Mouse (Mus musculus) forebrain, embryonic 10.5 days (tissue): ENCODE results near the gene Stk26. TPM values are rescaled to one million over a fixed set of nuclear protein-coding genes. Genes with fewer than 3 reads are reported as not detected.

ENCODE experiments used
- DNase-seq: peaks from one replicate; pipeline ENCODE4 v3.0.0-alpha.2; 2017; ENCODE audit warnings: low spot score; ENCODE audit errors: extremely low spot score
- H3K27ac ChIP-seq: fragments of 300-500 bp; sonication (generic); 2 replicates; pipeline ENCODE4 v1.5.1; 2016; ENCODE audit warnings: mild to moderate bottlenecking
- H3K27me3 ChIP-seq: fragments of 300-500 bp; sonication (generic); 2 replicates; pipeline ENCODE4 v1.6.1; 2016; ENCODE audit warnings: mild to moderate bottlenecking; ENCODE audit not compliant: poor library complexity, severe bottlenecking
- H3K36me3 ChIP-seq: fragments of 300-500 bp; sonication (generic); replicated peaks from 2 replicates; pipeline ENCODE4 v1.6.1; 2016; ENCODE audit warnings: mild to moderate bottlenecking, moderate library complexity
- H3K4me1 ChIP-seq: fragments of 300-500 bp; sonication (generic); 2 replicates; pipeline ENCODE4 v1.6.1; 2016
- H3K4me3 ChIP-seq: fragments of 300-500 bp; sonication (generic); 2 replicates; pipeline ENCODE4 v1.5.1; 2016; ENCODE audit warnings: mild to moderate bottlenecking, moderate library complexity
- H3K9me3 ChIP-seq: fragments of 300-500 bp; sonication (generic); 2 replicates; pipeline ENCODE4 v1.6.1; 2016; ENCODE audit warnings: mild to moderate bottlenecking, moderate library complexity
- WGBS: fragments of 180-500 bp; shearing (Covaris S2); methylation state at CpG from one replicate; pipeline ENCODE4 v1.1.7; 2016; 5-methylcytosine and 5-hydroxymethylcytosine counted together
- polyA plus RNA-seq: library from polyadenylated mRNA; unstranded; fragments of >200 nt; fragmentation: Nextera tagmentation; extraction: Ambion mirVana; gene quantifications from 2 replicates; pipeline ENCODE4 v1.2.1, GENCODE M21; 2016

Gene Stk26
- polyA plus RNA-seq, 1 experiment from 2014 or later: 5.8 TPM

DNA sequence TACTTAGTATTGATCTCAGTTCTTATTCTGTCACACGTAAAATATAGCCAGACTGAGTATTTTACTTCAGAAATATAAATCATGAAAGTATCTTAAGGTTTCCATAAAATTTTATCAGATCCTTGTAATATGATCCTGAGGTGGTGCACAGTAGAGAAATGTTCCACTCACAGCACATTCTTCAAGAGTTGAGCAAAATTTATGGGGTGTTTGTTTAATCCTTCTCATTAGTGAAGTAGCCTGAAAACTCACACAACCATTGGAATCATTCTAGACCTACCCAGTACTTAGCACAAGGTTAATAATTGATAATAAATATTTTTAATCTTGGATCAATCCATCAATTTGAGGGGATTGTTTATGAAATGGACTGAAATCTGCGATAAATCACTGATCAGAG lies 22.9 kb downstream of the Stk26 start:
- H3K27ac ChIP-seq: no peak overlapping the region
- WGBS: 77% methylated on average over 2 of the region's 2 CpGs

DNA sequence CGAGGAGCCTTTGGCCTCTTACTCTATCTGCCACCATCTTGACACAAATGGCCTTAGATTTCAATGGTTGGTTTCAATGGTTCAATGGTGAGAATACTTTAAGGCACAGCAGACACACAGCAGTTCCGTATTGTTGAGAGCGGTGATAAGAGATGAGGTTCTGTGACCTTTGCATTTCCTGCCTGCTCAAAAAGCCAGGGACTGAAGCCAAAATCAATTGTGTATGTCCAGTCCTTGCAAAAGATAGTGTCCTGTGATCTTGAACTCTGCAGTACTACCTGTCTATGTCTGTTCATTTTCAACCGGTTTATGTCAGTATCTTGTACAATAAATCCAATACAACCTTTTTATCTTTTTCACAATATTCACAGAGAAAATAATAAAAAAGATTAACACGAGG lies 23.9 kb downstream of the Stk26 start:
- Histone ChIP-seq H3K27me3 (peaks cover 27% of the 10 kb centered on the region), H3K4me3 (no peak overlapping the region), H3K27ac (no peak overlapping the region), H3K9me3 (no peaks in the 10 kb centered on the region), H3K4me1 (no peaks in the 10 kb centered on the region), H3K36me3 (no peaks in the 10 kb centered on the region)
- 83% methylated on average over 5 of the region's 5 CpGs for WGBS
- no peak for DNase-seq

More for the DNA sequence above, 22.9 kb downstream of the Stk26 start:
- H3K9me3 ChIP-seq: no peaks in the 10 kb centered on the region
- no peak overlapping the region for H3K4me3 ChIP-seq
- DNase-seq: no peak
- H3K27me3 ChIP-seq: peaks cover 27% of the 10 kb centered on the region
- H3K4me1 ChIP-seq: no peaks in the 10 kb centered on the region
- H3K36me3 ChIP-seq: no peaks in the 10 kb centered on the region

DNA sequence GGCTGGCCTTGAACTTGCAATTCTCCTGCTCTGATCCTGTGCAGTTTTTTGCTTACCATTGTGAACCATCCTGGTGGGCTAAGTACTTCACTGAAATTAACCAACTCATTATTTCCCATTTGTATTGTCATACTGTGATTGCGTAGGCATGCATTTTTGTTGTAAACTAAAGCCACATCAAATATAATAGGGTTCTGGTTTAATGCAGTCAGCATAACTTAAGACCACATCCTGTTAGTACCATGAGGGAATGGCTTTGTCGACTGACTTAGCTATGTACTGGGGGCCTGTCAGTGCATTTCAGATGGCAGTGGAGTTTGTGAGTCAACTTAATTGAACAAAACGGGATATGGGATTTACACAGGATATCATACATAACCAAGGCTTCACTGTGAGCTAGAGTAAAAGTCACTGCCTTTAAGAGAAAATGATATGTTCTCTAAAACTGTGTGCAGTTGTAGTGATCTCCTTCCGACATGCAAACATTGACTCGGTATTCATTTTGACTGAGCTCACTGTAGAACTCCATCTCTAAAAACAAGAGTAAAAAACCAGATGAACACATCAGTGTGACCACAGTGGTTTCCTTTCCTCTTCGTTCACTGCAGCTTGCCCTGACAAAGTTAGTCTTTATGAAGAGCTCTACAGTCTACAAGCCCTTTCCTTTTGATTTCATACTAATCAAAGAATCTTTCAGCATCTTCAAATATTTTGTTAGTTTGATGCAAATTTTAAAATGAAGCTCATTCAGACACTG lies 33.6 kb downstream of the Stk26 start:
- no peaks in the 10 kb centered on the region for H3K9me3 ChIP-seq
- DNase-seq: no peak
- H3K4me3 ChIP-seq: no peak overlapping the region
- no peaks in the 10 kb centered on the region for H3K4me1 ChIP-seq
- no peak overlapping the region for H3K27ac ChIP-seq
- WGBS: 89% methylated on average over 6 of the region's 6 CpGs
- peaks cover 14% of the 10 kb centered on the region for H3K27me3 ChIP-seq
- no peaks in the 10 kb centered on the region for H3K36me3 ChIP-seq

DNA sequence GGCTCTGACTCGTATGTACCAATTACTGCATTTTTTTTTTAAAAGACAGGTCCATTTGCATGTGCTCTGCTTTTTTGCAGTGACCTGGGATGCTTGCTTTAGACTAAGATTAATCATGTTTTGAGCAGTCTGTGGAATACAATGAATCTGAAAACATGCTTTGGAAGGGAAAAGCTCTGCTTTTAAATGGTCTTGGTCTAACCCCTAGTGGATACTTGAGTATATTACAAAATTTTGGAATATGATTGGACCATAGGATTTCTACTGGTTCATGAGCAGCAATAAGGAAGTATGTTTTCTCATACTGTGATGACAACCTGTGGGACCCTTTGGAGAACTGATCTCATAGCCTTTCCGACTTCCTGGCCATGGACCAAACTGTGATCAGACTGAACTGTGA lies 47.2 kb downstream of the Stk26 start:
- H3K9me3 ChIP-seq: no peaks in the 10 kb centered on the region
- WGBS: 85% methylated on average over 2 of the region's 2 CpGs
- no peaks in the 10 kb centered on the region for H3K4me1 ChIP-seq
- H3K4me3 ChIP-seq: no peak overlapping the region
- H3K27me3 ChIP-seq: no peaks in the 10 kb centered on the region
- no peak overlapping the region for H3K27ac ChIP-seq
- DNase-seq: no peak
- H3K36me3 ChIP-seq: no peaks in the 10 kb centered on the region

DNA sequence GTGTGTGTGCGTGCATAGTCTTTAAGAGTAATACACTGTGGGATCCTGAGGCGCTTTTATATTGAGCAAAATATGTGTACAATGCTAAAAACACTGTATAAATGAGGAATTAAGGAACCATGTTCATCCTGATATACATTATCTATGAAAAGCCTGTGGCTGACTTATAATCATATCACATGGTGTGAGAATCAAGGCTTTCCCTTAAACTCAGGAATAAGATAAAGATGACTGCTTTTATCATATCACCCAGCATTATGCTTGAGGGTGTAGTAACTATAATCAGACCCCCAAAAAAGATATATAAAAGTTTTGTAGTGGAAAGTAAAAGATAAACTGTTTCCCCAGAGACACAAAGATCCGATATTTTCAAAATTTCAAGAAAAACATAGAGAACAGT lies 62.6 kb downstream of the Stk26 start:
- H3K36me3 ChIP-seq: no peaks in the 10 kb centered on the region
- no peaks in the 10 kb centered on the region for H3K4me1 ChIP-seq
- no peaks in the 10 kb centered on the region for H3K9me3 ChIP-seq
- no peak for DNase-seq
- WGBS: 92% methylated on average over 3 of the region's 3 CpGs
- peaks cover 24% of the 10 kb centered on the region for H3K27me3 ChIP-seq
- no peak overlapping the region for H3K27ac ChIP-seq
- H3K4me3 ChIP-seq: no peak overlapping the region

DNA sequence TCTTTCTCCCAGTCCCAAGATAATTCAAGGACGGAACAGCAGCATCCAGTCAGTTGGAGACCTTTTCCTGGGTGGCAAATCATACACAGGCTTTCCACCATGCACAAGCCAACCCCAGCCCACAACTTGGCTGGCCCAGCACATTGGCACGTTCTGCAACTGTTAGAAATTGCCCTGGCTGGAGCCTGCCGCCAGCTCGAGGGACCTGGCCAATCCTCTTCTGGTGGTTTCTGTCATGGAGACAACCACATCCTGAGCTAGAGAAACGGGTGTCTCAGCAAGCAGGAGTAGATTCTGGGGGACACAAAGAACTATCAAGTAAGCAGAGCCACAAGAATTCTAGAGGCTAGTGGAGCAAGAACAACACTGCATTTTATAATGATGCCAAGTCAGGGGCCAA lies 69.1 kb downstream of the Stk26 start:
- Histone ChIP-seq H3K9me3 (no peaks in the 10 kb centered on the region), H3K4me1 (no peaks in the 10 kb centered on the region), H3K27me3 (peaks cover 22% of the 10 kb centered on the region), H3K36me3 (no peaks in the 10 kb centered on the region), H3K27ac (no peak overlapping the region), H3K4me3 (no peak overlapping the region)
- WGBS: 86% methylated on average over 5 of the region's 5 CpGs
- no peak for DNase-seq

DNA sequence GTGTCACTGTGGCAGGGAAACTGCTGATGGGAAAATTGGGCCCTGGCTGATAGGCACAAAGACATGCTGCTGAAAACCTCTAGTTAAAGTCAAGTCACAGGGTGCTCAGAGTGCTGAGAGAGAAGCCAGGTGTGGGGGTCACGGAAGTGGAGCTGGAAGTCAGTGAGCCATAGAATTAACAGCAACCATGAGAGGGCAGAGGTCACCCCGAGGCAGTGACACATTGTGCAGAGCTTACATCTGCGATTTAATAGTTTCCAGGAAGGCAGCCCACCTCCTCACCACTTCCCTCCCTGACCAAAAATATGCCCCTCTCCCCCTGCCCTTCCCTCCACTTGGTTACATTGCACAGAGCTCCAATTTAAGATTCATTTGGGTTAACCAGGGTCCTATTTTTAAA lies 76.5 kb downstream of the Stk26 start:
- no peak overlapping the region for H3K4me3 ChIP-seq
- no peaks in the 10 kb centered on the region for H3K4me1 ChIP-seq
- no peaks in the 10 kb centered on the region for H3K9me3 ChIP-seq
- peaks cover 26% of the 10 kb centered on the region for H3K27me3 ChIP-seq
- no peak overlapping the region for H3K27ac ChIP-seq
- no peaks in the 10 kb centered on the region for H3K36me3 ChIP-seq
- no peak for DNase-seq
- 51% methylated on average over 3 of the region's 3 CpGs for WGBS

DNA sequence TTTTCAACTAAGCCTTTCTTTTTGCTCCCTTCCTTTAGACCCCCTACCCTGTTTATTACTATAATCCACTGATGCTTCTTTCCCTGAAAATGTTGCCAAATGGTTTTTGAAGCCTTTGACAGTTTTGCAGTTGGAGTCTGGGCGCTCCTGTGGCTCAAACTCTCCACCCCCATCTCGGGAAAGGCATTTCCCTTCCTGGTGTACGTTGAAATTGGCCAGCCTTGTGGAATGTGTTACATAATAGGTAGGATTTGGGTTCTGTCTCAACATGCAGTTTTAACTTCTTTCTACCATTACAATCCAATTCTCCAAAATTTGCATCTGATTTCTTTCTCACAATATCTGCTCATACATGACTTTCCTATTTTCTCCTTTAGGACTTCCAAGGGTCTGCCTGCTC lies 77.9 kb downstream of the Stk26 start:
- Histone ChIP-seq H3K27ac (no peak overlapping the region), H3K36me3 (no peaks in the 10 kb centered on the region), H3K9me3 (no peaks in the 10 kb centered on the region), H3K4me1 (no peaks in the 10 kb centered on the region), H3K4me3 (no peak overlapping the region), H3K27me3 (peaks cover 24% of the 10 kb centered on the region)
- 63% methylated on average over 3 of the region's 3 CpGs for WGBS
- no peak for DNase-seq

DNA sequence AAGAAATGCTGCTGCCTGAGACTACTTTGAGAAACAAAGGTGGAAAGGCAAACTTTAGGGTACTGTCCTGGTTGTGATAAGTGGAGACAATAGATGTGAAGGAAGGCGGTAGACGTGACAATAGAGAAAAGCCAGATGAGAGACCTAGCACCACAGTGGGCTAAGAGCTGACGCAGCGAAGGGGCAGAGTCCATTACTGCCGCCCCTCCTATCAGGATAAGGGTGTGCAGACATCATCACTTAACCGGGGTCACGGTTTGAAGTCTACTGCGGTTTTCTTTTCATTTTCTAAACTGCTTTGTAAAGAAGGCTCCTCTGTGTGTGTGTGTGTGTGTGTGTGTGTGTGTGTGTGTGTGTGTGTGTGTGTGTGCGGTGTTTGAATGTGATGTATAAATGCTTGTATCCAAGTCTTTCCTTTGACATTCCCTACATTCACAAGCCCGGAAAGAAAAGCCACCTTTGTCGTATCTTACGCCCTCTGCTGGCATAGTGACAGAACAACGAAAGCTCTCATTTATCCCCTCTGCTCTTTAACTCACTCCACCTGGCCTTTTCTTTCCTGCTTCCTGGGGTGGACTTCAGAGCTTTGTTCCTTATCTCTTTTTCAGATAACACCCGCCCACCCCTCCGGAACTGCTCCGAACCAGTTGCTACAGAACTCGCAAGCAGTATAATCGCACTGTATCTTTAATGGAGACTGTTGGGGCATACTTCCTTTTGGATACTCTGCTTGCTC lies 84.0 kb downstream of the Stk26 start:
- no peak for DNase-seq
- WGBS: 46% methylated on average over 17 of the region's 18 CpGs
- Histone ChIP-seq H3K4me3 (no peak overlapping the region), H3K27me3 (peaks cover 20% of the 10 kb centered on the region), H3K9me3 (no peaks in the 10 kb centered on the region), H3K36me3 (no peaks in the 10 kb centered on the region), H3K4me1 (no peaks in the 10 kb centered on the region), H3K27ac (no peak overlapping the region)

DNA sequence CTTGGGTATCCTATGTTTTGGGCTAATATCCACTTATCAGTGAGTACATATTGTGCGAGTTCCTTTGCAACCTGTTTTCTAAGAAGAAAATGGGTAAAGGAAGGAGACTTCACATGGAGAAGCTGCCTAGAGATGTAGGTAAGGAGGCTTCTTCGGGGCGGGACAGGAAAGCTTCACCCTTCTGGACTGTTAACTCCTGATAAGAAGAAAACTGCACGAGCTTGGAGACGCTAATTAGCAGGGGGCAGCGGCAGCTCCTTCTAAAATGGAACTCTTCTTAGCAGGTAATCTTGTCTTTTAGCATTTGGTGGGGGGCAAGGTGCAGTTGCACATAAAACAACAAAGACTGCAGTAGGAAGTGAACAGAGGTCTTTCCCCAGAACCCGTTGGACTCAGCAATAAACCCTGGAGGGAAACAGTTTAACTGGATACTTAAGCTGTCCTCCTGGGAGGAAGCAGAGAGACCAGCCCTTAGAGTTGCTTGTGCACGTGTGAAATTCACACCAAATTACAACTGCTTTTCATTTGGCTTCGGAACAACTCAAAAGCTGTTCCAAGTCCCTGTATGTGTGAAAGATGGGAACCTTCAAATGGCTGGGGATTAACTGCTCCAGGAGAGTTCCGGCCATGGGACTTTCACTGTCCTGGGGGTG lies 86.2 kb downstream of the Stk26 start:
- no peaks in the 10 kb centered on the region for H3K9me3 ChIP-seq
- WGBS: 64% methylated on average over 10 of the region's 10 CpGs
- H3K27ac ChIP-seq: no peak overlapping the region
- no peak for DNase-seq
- H3K4me1 ChIP-seq: no peaks in the 10 kb centered on the region
- no peak overlapping the region for H3K4me3 ChIP-seq
- H3K27me3 ChIP-seq: peaks cover 28% of the 10 kb centered on the region
- H3K36me3 ChIP-seq: no peaks in the 10 kb centered on the region

DNA sequence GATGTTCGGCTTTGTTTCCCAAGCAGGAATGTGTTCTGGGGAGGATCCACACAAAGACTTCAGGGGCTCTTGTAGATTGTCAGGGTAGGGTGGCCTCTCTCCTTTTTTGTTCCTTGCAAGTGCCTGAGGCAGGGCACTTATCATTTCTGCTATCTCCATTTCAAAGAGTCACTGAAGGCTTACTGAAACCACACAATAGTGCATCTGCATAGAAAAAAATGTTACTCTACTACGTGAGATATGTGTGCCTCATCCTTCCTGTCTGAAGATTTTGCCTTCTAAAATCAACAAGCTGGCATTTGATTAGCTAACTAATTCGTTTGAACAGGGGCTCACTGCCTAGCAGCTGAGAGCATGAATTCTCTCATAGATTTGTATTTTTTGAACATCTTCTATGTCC lies 89.5 kb downstream of the Stk26 start:
- 54% methylated on average over 3 of the region's 3 CpGs for WGBS
- H3K4me1 ChIP-seq: peaks cover 17% of the 10 kb centered on the region
- DNase-seq: no peak
- H3K4me3 ChIP-seq: no peak overlapping the region
- H3K27ac ChIP-seq: no peak overlapping the region
- H3K9me3 ChIP-seq: no peaks in the 10 kb centered on the region
- H3K27me3 ChIP-seq: peaks cover 34% of the 10 kb centered on the region
- no peaks in the 10 kb centered on the region for H3K36me3 ChIP-seq

DNA sequence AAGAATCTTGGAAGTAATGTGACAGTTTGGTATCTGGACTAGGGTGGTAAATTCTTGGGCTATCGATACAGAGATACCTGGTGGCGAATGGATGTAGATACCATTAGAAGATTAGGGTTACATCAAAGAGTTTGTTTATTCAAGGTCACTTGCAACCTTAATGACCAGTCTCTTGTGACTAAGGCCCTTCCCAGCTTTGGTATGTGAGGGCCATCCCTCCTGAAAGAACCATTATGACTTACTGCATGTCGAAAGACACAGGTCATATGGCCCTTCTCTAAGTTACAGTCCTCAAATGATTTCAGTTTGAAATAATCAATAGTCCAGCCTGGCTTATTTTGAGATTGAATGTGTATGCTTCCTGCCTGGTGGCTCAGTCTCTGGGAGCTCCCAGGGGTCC lies 96.3 kb downstream of the Stk26 start:
- Histone ChIP-seq H3K4me3 (no peak overlapping the region), H3K9me3 (no peaks in the 10 kb centered on the region), H3K4me1 (peaks cover 17% of the 10 kb centered on the region), H3K27ac (no peak overlapping the region), H3K36me3 (no peaks in the 10 kb centered on the region), H3K27me3 (peaks cover 22% of the 10 kb centered on the region)
- no peak for DNase-seq
- WGBS: 91% methylated on average over 3 of the region's 3 CpGs

DNA sequence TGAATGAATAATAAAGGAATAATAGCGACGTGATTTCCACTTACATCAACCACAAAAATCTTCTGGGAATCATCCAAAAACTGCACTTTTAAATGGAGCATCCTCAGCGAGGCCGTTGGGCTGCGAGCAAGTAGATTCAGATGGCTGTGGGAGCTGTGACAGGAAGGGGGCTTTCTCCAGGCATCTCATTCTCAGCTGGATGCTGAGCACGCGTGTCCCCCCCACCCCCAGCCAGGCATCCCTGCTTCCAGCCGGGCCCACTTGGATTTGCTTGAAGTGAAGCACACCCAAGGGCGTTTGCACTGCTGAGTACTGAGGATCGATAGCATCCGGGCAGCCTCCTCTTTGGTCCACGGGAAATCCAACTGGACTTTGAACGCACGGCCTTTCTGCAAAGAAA lies 101.8 kb downstream of the Stk26 start, which contains the start of gene Frmd7:
Frmd7 (minus strand) TSS at position 101 of the 400 bp plus-strand sequence.
- no peak within 1 kb of the TSS for H3K4me3 ChIP-seq
- H3K27ac ChIP-seq: no peak within 1 kb of the TSS
- no peaks in the 10 kb centered on the region for H3K36me3 ChIP-seq
- no peaks in the 10 kb centered on the region for H3K9me3 ChIP-seq
- H3K27me3 ChIP-seq: peaks cover 18% of the 10 kb centered on the region
- H3K4me1 ChIP-seq: no peaks in the 10 kb centered on the region
- no peak for DNase-seq
- WGBS: 71% methylated on average over 14 of the region's 14 CpGs
